Mouse (Mus musculus) MEL (cell line): ENCODE results near the gene Med14.

ENCODE experiments used
- CTCF ChIP-seq, 3 experiments: IDR thresholded peaks in 2 of 3; conservative IDR thresholded peaks in 1 of 3; 2 replicates each; pipeline ENCODE4 v1.5.1; 2011 to 2012; ENCODE audit warnings: low read length in 3 of 3, low read depth in 2 of 3, mild to moderate bottlenecking in 2 of 3, improper control_type of control experiment in 1 of 3, inconsistent platforms in 1 of 3, mixed read lengths in 1 of 3, moderate library complexity in 1 of 3; ENCODE audit not compliant: control insufficient read depth in 1 of 3, insufficient read depth in 1 of 3, poor library complexity in 1 of 3, severe bottlenecking in 1 of 3
- MAZ ChIP-seq: IDR thresholded peaks from 2 replicates; pipeline ENCODE4 v1.6.1; 2012; ENCODE audit warnings: low read depth, mild to moderate bottlenecking, inconsistent platforms, low read length, improper control_type of control experiment
- POLR2A ChIP-seq, 2 experiments: IDR thresholded peaks; 2 replicates each; pipeline ENCODE4 v1.6.1; 2011 to 2012; ENCODE audit warnings: low read length in 2 of 2, mild to moderate bottlenecking in 2 of 2, control low read depth in 1 of 2, improper control_type of control experiment in 1 of 2, low read depth in 1 of 2, moderate library complexity in 1 of 2; ENCODE audit not compliant: control insufficient read depth in 1 of 2, insufficient read depth in 1 of 2, poor library complexity in 1 of 2
- RCOR1 ChIP-seq: IDR thresholded peaks from 2 replicates; pipeline ENCODE4 v1.6.1; 2012; ENCODE audit warnings: low read depth, mild to moderate bottlenecking, inconsistent platforms, low read length, improper control_type of control experiment
- SIN3A ChIP-seq: IDR thresholded peaks from 2 replicates; pipeline ENCODE4 v1.6.1; 2012; ENCODE audit warnings: low read length, improper control_type of control experiment, inconsistent platforms
- TAL1 ChIP-seq: IDR thresholded peaks from 2 replicates; pipeline ENCODE4 v1.6.1; 2012; ENCODE audit warnings: mild to moderate bottlenecking, inconsistent platforms, low read length, moderate library complexity, mixed read lengths
- UBTF ChIP-seq: IDR thresholded peaks from 2 replicates; pipeline ENCODE4 v1.6.1; 2012; ENCODE audit warnings: low read depth, mild to moderate bottlenecking, inconsistent platforms, low read length, improper control_type of control experiment, moderate library complexity, borderline replicate concordance; ENCODE audit not compliant: insufficient read depth
- USF1 ChIP-seq: IDR thresholded peaks from 2 replicates; pipeline ENCODE4 v1.6.1; 2014; ENCODE audit warnings: low read depth, mild to moderate bottlenecking, inconsistent platforms, low read length, improper control_type of control experiment, moderate library complexity

DNA sequence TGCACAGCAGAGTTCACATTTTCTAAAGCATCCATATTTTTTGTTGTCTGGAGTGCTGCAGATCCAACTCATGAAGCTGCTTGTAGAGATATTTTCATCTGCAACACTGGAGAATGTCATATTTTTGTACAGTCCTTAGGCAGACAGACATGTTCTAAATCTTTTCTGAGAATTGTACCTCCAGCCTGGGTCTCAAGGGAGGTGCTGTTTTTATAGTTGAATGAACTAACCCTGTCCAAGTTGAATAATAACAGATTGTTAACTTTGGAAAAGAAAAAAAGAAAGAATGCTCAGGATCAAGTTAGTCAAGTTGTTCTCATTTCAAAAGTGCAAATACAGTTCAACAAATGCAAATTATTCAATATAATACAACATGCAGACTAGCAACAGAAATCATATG, 21.5 kb downstream of the Med14 start:
- TF ChIP-seq MAZ (no peak), POLR2A (IDR thresholded peaks at IDR 0.05; ENCODE audit: control insufficient read depth in 1 of 2, insufficient read depth in 1 of 2, low read depth in 1 of 2, low read length in 2 of 2, poor library complexity in 1 of 2) (no peak), CTCF (IDR thresholded peaks at IDR 0.05 in 2 of 3, conservative IDR thresholded peaks at IDR 0.05 in 1 of 3; ENCODE audit: control insufficient read depth in 1 of 3, insufficient read depth in 1 of 3, low read depth in 2 of 3, low read length in 3 of 3, poor library complexity in 1 of 3, severe bottlenecking in 1 of 3) (no peak), TAL1 (no peak), USF1 (no peak), RCOR1 (no peak), UBTF (no peak), SIN3A (no peak)
